Mouse (Mus musculus): ENCODE data around the gene Tnfrsf1a. TPM values are rescaled to one million over a fixed set of nuclear protein-coding genes. Genes with fewer than 3 reads are reported as not detected.
"Not testable (repeated sequence)": the region's sequence is repeated elsewhere in the genome, so short reads cannot be mapped to it uniquely, and the experiment has no call there.

Tnfrsf1a gene
- 10 to 100 TPM; 11.0 to 36.7 (median 21.8) TPM for total RNA-seq (2022)

DNA sequence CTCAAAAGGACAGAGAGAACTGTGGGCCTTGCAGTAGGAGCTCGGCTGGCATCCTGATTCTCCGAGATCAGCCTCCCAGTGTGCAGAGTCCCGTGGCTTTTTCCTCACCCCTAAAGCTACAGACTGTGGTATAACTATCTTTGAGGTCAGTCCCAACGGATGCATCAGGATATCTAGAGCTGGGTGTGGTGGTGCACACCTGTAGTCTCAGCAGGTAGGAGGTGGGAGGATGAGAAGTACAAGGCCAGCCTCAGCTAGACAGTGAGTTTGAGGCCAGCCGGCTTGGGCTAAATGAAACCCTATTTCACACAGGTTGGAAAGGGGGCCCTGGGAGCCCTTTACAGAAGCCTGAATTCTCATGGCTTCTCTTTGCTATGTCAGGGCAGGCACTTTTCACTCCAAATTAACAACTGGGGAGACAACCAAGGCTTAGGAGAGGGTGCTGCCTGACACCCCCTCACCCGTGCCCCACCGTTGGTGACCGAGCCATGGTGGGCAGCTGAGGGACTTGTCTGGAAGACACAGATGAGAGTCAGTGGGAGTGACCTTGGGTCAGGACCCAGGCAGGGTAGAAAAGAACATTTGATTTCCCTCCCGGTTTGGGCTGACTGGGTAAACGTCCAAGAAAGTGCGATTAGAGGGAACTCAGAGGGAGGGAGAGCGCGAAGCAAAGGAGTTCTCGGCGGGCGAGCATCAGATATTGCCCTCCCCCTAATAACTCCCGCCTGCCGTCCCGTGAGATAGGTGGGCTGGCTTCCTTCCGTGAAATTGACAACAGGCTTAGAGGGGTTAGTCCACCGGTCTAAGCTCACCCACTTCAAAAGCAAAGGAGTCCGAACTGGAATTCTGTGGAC lies at the start of gene Tnfrsf1a:
Tnfrsf1a (plus strand) TSS at position 642 of the 854 bp plus-strand sequence.
- DNase-seq (ENCODE audit: low spot score in 2 of 2): no peak

GRCm38 (mm10) chr6:125300982-125301381 lies 48.2 kb upstream of the Tnfrsf1a start:
- no peak for DNase-seq (ENCODE audit: low spot score in 2 of 2)

DNA sequence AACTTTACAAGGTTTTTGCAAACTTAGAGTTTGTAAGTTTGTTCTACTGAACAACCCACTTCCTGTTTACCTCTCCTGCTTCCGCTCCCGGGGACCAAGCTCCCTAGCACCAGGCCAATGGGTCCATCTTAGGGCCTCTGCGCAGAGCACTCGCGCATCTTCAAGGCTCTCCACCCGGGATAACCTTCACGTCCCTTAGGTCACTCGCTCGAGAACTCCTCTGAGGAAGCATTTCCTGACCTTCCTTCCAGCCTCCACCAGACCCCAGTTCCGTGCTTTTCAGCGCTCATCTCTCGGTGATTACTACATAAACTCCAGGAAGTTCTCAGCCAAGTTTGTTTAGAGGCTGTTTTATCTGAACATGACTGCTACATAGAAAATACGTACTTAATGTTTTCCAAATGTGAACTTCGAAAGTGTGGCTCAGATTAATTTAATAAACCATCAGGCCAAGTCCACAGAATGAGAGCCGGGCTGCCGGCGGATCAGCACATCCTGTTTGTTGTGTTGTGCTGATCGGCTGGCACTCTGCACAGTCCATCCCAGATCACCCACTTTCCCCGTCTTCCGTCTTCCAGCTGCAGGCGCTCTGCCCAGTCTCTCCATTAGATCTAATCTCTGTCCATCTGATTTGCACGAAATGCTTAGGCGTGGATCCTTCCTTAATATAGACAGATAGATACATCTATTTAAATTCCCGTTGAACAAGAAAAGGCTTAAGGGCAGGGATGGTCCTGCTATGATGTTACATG lies 46.8 kb upstream of the Tnfrsf1a start:
- DNase-seq (ENCODE audit: low spot score in 2 of 2): no peak

DNA sequence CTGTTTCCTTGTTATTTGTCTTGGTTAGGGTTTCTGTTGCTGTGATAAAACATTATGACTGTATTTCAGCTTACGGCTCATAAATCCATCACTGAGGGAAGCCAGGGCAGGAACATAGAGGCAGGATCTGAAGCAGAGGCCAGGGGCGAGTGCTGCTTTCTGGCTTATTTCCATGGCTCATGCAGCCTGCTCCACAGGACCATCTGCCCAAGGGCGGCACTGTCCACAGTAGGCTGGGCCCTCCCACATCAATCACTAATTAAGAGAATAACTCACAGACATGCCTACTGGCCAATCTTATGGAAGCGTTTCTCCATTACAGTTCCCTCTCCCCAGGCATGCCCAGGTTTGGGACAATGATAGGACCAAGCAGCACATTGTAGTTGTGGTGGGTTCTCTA lies 45.9 kb upstream of the Tnfrsf1a start:
- DNase-seq (ENCODE audit: low spot score in 2 of 2): no peak

- DNase-seq (ENCODE audit: low spot score in 2 of 2): not testable (repeated sequence)
These were observed 44.8 kb upstream of the Tnfrsf1a start for GRCm38 (mm10) chr6:125304408-125304807.

DNA sequence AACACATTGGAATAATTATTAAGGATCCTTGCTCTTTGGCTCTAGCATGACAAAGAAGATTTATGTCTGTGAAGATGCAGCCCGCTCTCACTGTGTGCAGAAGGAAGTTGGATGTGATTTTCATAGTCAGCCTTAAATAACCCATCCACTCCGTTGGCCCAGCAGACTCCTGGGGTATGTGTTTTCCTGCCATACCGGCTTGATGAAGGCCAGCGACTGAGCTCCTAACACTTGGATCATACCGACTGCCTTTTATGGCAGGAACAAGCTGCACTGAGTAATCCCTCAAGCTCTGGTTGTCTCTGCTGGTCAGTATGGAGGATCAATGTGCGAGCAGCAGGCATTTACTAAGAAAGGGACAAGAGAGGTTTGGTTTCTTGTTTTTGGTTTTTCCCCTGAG lies 43.7 kb upstream of the Tnfrsf1a start:
- no peak for DNase-seq (ENCODE audit: low spot score in 2 of 2)

DNA sequence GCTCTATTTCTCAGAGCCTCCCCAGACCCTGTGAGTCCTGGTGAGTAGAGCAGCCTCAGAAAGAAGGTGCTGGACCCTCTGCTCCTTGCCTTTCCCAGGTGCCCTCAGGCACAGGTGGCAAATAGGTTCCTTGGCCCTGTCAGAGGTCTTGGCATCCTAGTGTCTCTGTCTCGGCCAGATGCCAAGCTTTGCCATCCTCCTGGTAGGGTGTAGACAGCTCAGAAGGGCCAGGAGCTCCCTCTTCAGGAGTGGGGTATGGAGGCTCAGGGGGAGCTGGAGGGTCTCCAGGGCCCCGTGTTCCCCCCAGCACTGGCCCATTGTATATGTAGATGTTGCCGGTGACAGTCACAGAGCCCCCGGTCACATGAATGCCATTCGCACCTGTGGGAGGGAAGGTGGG lies 42.1 kb upstream of the Tnfrsf1a start:
- no peak for DNase-seq (ENCODE audit: low spot score in 2 of 2)

DNA sequence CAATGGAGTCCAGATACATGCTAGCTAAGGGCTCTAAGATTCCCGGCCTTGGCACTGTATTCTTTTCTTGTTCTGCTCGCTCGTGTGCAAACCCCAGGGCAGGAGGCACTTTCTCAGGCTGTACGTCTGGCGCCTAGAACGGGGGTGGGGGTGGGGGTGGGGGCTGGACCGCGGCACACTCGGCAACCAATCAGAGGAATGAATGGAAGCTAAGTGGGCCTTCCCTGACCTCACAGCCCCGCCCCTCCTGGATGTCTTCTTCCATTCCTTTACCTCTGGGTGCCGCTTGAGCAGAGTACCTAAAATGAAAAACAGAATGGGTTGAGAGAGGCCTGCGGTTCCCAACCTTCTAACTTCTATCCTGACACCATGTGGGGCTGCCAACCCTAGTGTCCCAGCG lies 40.2 kb upstream of the Tnfrsf1a start:
- no peak for DNase-seq (ENCODE audit: low spot score in 2 of 2)

DNA sequence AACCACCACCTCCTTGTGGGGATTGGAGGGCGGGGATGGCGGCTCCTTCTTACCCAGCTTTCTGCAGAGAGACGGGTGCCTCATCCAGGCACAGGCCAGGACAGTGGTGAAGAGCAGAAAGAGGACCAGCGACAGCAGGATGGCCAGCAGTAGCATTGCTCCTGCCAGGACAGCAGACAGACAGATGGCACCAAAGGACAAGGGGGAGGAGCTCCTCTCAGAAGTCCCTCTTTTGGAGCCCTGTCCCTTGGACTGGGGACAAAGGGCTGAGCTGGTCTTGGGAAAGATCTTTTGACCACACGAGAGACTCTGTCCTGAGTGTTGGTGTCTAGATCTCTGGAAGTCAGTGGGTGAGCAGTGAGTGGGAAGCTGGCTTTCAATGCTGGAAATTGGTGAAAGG lies 39.8 kb upstream of the Tnfrsf1a start:
- DNase-seq (ENCODE audit: low spot score in 2 of 2): no peak

DNA sequence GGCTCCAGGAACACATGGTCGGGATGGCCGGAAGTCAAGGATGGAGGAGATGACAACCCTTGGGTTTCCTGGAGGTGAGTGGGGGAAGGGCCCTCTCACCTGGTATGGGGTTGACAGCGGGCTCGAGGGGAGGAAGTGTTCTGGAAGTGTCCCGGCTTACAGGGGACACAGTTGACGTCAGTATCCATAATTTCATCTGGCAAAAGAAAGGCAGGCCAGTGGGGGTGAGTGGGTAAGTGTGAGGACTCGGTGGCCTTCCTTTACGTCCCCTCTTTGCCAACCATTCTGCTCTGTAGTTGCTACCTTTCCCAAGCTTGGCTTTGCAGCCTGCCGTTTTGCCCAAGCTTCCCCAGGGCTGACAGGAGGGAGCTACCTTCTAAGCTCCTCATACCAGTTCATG lies 37.0 kb upstream of the Tnfrsf1a start:
- DNase-seq (ENCODE audit: low spot score in 2 of 2): no peak

DNA sequence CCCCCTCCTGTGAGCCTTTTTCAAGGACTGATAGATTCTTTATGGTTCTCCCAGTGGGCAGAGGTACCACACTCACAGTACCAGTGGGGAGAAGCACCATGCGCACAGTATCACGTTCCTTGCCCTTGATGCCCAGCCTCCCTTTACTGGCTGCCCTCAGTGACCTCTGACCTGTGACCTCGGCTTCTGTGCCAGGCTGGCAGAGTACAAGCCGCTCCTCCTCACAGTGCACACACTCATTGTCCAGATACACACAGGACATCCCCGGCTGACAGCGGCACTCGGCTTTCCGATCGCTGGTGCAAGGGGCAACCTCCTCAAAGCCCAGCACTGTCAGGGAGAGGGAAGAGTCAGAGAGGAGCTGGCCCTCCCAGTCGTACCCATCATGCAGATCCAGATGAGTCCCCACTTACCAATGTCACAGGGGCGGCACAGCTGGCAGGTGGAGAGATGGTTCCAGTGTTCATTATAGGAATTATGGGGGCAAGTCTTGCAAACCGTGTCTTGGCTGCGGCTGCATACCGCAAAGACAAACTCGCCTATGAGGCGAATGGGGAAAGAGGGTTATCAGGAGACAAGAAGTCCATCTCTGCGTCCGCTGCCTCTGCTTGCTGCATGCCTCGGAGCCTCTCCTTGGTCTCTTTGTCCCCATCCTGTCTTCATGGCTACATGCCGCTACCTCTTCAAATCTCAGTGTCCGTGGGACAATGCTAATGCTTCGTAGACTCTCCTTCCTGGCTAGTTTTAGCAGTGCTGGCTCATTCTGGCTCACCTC lies 36.4 kb upstream of the Tnfrsf1a start:
- DNase-seq (ENCODE audit: low spot score in 2 of 2): no peak

- DNase-seq (ENCODE audit: low spot score in 2 of 2): no peak
These were observed 35.5 kb upstream of the Tnfrsf1a start, which contains the start of gene Ltbr for GRCm38 (mm10) chr6:125313546-125314230. TSS of gene Ltbr (minus strand) at chr6:125313885.

DNA sequence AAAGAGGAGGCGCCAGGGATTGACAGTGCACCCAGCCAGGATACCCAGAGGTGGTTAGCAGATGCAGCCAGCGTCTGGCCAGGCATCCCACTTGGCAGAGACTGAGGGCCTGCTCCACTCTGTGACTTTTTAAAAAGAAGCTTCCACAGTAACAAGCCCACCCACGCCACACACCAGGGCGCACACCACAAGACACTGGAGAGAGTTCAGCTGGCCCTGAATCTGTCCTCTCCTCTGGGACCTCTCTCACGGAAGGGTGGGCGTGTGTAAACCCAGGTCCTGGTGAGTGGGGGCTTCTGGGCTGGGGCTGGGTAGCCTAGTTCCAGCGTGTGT lies 35.0 kb upstream of the Tnfrsf1a start:
- DNase-seq (ENCODE audit: low spot score in 2 of 2): no peak

GRCm38 (mm10) chr6:125314746-125315145 lies 34.4 kb upstream of the Tnfrsf1a start:
- DNase-seq (ENCODE audit: low spot score in 2 of 2): no peak

- no peak for DNase-seq (ENCODE audit: low spot score in 2 of 2)
These were observed 32.1 kb upstream of the Tnfrsf1a start for GRCm38 (mm10) chr6:125317077-125317476.

DNA sequence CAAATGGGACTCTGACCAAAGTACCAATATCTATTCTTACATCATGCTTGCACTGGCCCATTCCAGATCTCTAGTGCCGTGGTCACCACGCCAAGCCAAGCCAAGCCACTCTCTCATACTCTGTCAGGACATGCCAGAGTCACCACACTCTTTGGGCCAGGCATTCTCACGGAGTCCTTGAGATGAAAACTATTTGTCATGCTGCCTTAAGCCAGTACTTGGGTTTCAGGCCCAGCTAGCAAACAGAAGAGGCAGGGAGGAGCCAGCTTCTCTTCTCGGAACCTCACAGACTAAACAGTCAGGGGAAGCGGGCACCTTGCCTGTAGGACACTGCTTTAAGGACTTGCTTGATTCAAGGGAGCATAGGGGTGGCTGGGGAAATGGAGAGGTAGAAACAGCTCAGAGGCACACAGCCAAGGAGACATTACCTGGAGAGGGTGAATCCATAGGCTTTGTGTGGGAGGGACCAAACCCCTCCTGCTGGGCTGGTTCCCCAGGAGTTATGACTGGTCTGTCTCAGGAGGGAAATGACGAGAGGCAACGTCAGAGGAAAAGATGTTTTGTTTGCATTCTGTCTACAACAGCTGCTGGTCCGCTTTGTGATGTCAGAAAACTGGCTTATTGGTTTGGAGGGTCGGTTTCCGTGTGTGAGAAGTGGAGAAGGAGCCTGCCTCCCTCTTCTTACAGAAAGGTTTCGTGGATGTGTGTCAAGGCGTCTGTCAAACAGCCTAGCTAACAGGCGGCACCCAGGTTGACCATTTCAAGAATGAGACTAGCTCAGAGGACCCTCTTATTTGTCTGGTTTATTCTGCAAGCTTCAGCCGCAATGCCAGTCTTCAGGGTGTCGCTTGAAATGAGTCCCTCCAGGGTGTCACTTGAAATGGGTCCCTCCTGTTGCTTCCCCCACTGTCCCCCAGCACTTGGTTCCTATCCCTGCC lies 29.9 kb upstream of the Tnfrsf1a start:
- DNase-seq (ENCODE audit: low spot score in 2 of 2): no peak

DNA sequence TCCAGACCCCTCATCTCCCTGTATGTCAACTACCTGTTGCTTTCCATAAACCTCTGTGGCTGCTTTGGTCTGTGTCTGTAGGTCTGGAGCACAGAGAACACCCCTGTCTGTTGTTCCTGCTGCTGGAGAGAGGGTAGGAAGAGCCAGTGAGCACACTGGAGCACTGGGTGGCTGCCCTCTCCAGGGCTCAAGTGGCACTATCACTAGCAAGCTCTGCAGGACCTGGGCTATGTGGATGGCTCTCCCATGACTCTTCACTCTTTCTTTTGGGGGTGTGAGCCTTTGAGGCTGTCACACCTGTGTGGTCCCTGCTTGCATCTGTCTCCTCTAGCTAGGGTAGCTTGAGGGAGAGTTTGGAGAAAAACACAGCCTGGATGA lies 29.3 kb upstream of the Tnfrsf1a start:
- no peak for DNase-seq (ENCODE audit: low spot score in 2 of 2)

GRCm38 (mm10) chr6:125320323-125320722 lies 28.8 kb upstream of the Tnfrsf1a start, which contains the start of gene Scnn1a:
TSS of gene Scnn1a (plus strand) at chr6:125320659.
- no peak for DNase-seq (ENCODE audit: low spot score in 2 of 2)

- DNase-seq (ENCODE audit: low spot score in 2 of 2): no peak
These were observed 27.9 kb upstream of the Tnfrsf1a start for GRCm38 (mm10) chr6:125321114-125321855.

Measured in layer of hippocampus, adult 8-10 months (tissue).